Mouse (Mus musculus) liver, embryonic 12.5 days (tissue): ENCODE results near the gene Ell. TPM values are rescaled to one million over a fixed set of nuclear protein-coding genes. Genes with fewer than 3 reads are reported as not detected.

Source experiments
- ATAC-seq: fragments of 200-750 bp; cut with Nextera tagmentation; 2 replicates; pipeline ENCODE4 v1.8.0; 2017; ENCODE audit warnings: moderate number of reproducible peaks, mild to moderate bottlenecking, moderate library complexity
- H3K27ac ChIP-seq: fragments of 300-500 bp; sonication (generic); 2 replicates; pipeline ENCODE4 v1.5.1; 2016; ENCODE audit warnings: mild to moderate bottlenecking
- H3K27me3 ChIP-seq: fragments of 300-500 bp; sonication (generic); replicated peaks from 2 replicates; pipeline ENCODE4 v1.6.1; 2016; ENCODE audit warnings: mild to moderate bottlenecking, moderate library complexity
- H3K36me3 ChIP-seq: fragments of 300-500 bp; sonication (generic); 2 replicates; pipeline ENCODE4 v1.6.1; 2016; ENCODE audit warnings: mild to moderate bottlenecking, moderate library complexity
- H3K4me1 ChIP-seq: fragments of 300-500 bp; sonication (generic); 2 replicates; pipeline ENCODE4 v1.6.1; 2016
- H3K4me2 ChIP-seq: fragments of 300-500 bp; sonication (generic); 2 replicates; pipeline ENCODE4 v1.6.1; 2016; ENCODE audit warnings: mild to moderate bottlenecking, moderate library complexity
- H3K4me3 ChIP-seq: fragments of 300-500 bp; sonication (generic); 2 replicates; pipeline ENCODE4 v1.5.1; 2016; ENCODE audit warnings: mild to moderate bottlenecking, moderate library complexity
- H3K9ac ChIP-seq: fragments of 300-500 bp; sonication (generic); 2 replicates; pipeline ENCODE4 v1.6.1; 2016; ENCODE audit warnings: mild to moderate bottlenecking, moderate library complexity
- H3K9me3 ChIP-seq: fragments of 300-500 bp; sonication (generic); replicated peaks from 2 replicates; pipeline ENCODE4 v1.6.1; 2016; ENCODE audit warnings: mild to moderate bottlenecking, moderate library complexity
- WGBS: fragments of 180-500 bp; shearing (Covaris S2); methylation state at CpG from one replicate; pipeline ENCODE4 v1.1.7; 2016; ENCODE audit not compliant: insufficient replicate concordance; 5-methylcytosine and 5-hydroxymethylcytosine counted together
- polyA plus RNA-seq: library from polyadenylated mRNA; unstranded; fragments of >200 nt; fragmentation: Nextera tagmentation; extraction: Ambion mirVana; gene quantifications from 2 replicates; pipeline ENCODE4 v1.2.1, GENCODE M21; 2016

Gene Ell
- polyA plus RNA-seq, 1 experiment from 2014 or later: 13.1 TPM

- H3K4me2 ChIP-seq: peak overlapping the region; percentile 75
- H3K9ac ChIP-seq: peak overlapping the region; percentile 58
- WGBS: 4% methylated on average over 39 of the region's 39 CpGs
Observed at GRCm38 (mm10) chr8:70500386-70501301, 38.6 kb upstream of the Ell start.

GRCm38 (mm10) chr8:70501820-70502529 lies 37.3 kb upstream of the Ell start:
- Histone ChIP-seq H3K36me3 (peaks cover 17% of the 10 kb centered on the region), H3K27ac (peak overlapping the region; percentile 62; the same call in 1 of the 2 replicates), H3K9ac (peak overlapping the region; percentile 39), H3K4me1 (peaks cover 81% of the 10 kb centered on the region), H3K27me3 (peaks cover 68% of the 10 kb centered on the region), H3K4me3 (peak overlapping the region; percentile 28), H3K4me2 (peak overlapping the region; percentile 75), H3K9me3 (no peaks in the 10 kb centered on the region)
- WGBS: 14% methylated on average over 23 of the region's 23 CpGs
- no peak for ATAC-seq

More at GRCm38 (mm10) chr8:70500386-70501301, 38.6 kb upstream of the Ell start:
- peak; percentile 86 for ATAC-seq
- Histone ChIP-seq H3K27ac (peak overlapping the region; percentile 85), H3K9me3 (no peaks in the 10 kb centered on the region), H3K27me3 (peaks cover 81% of the 10 kb centered on the region), H3K4me1 (peaks cover 70% of the 10 kb centered on the region), H3K36me3 (peaks cover 14% of the 10 kb centered on the region), H3K4me3 (peak overlapping the region; percentile 46)

DNA sequence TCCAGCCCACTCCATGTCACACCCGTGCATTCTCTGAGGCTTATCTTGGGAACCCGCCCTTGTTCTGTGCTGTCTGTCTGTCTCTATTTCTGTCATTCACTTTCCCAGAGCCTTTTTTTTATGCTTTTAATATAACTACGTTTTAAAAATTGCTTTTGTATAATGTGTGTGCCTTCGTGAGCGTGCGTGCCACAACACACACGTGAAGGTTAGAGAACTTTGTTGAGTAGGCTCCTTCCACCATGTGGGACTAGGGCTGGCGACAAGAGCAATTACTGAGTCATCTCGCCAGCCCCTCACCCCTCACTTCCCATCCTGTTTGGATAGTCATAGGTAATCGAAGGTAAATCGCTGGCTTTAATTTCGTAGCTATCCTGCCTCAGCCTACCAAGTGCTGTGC lies 36.7 kb upstream of the Ell start:
- 32% methylated on average over 12 of the region's 12 CpGs for WGBS
- peaks cover 87% of the 10 kb centered on the region for H3K4me1 ChIP-seq
- no peak for ATAC-seq
- peaks cover 62% of the 10 kb centered on the region for H3K27me3 ChIP-seq
- H3K36me3 ChIP-seq: peaks cover 22% of the 10 kb centered on the region
- H3K9ac ChIP-seq: peak overlapping the region; percentile 39
- H3K27ac ChIP-seq: peak overlapping the region; percentile 62; the same call in 1 of the 2 replicates
- H3K9me3 ChIP-seq: no peaks in the 10 kb centered on the region
- peak overlapping the region; percentile 28 for H3K4me3 ChIP-seq
- peak overlapping the region; percentile 75 for H3K4me2 ChIP-seq

- ATAC-seq: no peak
- Histone ChIP-seq H3K4me2 (peak overlapping the region; percentile 75), H3K27me3 (peaks cover 56% of the 10 kb centered on the region), H3K4me1 (peaks cover 92% of the 10 kb centered on the region), H3K4me3 (peak overlapping the region; percentile 28), H3K9me3 (no peaks in the 10 kb centered on the region), H3K27ac (no peak overlapping the region), H3K9ac (no peak overlapping the region; the same call in 1 of the 2 replicates), H3K36me3 (peaks cover 29% of the 10 kb centered on the region)
- WGBS: 17% methylated on average over 46 of the region's 46 CpGs
Observed at GRCm38 (mm10) chr8:70503062-70503750, 36.1 kb upstream of the Ell start.

- H3K4me3 ChIP-seq: no peak overlapping the region
- no peak overlapping the region for H3K4me2 ChIP-seq
- no peak for ATAC-seq
- 87% methylated on average over 16 of the region's 16 CpGs for WGBS
- H3K9ac ChIP-seq: no peak overlapping the region
- H3K9me3 ChIP-seq: no peaks in the 10 kb centered on the region
- H3K36me3 ChIP-seq: peaks cover 40% of the 10 kb centered on the region
- H3K27me3 ChIP-seq: peaks cover 45% of the 10 kb centered on the region
- peaks cover 94% of the 10 kb centered on the region for H3K4me1 ChIP-seq
- H3K27ac ChIP-seq: no peak overlapping the region
Observed at GRCm38 (mm10) chr8:70504291-70504716, 35.0 kb upstream of the Ell start.

DNA sequence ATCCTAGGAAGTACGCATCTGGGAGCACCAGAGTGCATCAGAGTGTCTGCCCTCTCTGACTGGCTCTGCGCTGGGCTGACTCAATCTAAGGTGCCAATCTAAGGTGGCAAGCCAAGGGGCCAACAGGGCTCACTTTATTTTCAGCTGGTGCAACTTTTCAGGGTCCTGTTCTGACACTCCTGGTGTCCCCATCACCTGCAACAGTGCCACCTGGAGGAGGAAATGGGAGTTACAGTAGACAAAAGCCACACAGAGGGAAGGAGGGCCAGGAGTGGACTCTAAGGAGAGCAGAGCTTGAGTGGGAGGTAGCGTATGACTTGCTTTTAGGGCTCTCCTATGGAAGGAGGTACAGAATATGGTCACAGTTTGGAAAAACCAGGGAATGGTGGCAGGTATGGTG lies 34.4 kb upstream of the Ell start:
- 0 out of 2 replicates have a peak overlapping the region, but pooled peaks have one; percentile 84 for H3K4me2 ChIP-seq

GRCm38 (mm10) chr8:70505698-70506327 lies 33.4 kb upstream of the Ell start:
- WGBS: 38% methylated on average over 32 of the region's 32 CpGs
- Histone ChIP-seq H3K9ac (peak overlapping the region; percentile 79), H3K4me3 (peak overlapping the region; percentile 70), H3K36me3 (peaks cover 40% of the 10 kb centered on the region), H3K4me2 (peak overlapping the region; percentile 84), H3K4me1 (peaks cover 82% of the 10 kb centered on the region), H3K9me3 (no peaks in the 10 kb centered on the region), H3K27ac (peak overlapping the region; percentile 90), H3K27me3 (peaks cover 31% of the 10 kb centered on the region)
- ATAC-seq: peak; percentile 44

More for the DNA sequence above, 34.4 kb upstream of the Ell start:
- H3K36me3 ChIP-seq: peaks cover 40% of the 10 kb centered on the region
- H3K9me3 ChIP-seq: no peaks in the 10 kb centered on the region
- H3K9ac ChIP-seq: no peak overlapping the region
- peaks cover 92% of the 10 kb centered on the region for H3K4me1 ChIP-seq
- no peak overlapping the region for H3K27ac ChIP-seq
- WGBS: 71% methylated on average over 3 of the region's 3 CpGs
- H3K27me3 ChIP-seq: peaks cover 39% of the 10 kb centered on the region
- no peak overlapping the region for H3K4me3 ChIP-seq
- ATAC-seq: no peak

- H3K9me3 ChIP-seq: no peaks in the 10 kb centered on the region
- peaks cover 40% of the 10 kb centered on the region for H3K36me3 ChIP-seq
- H3K27me3 ChIP-seq: peaks cover 30% of the 10 kb centered on the region
- peak within 1 kb of the TSS; percentile 90 for H3K27ac ChIP-seq
- H3K9ac ChIP-seq: peak within 1 kb of the TSS; percentile 79
- 1% methylated on average over 40 of the region's 40 CpGs for WGBS
- peak within 1 kb of the TSS; percentile 84 for H3K4me2 ChIP-seq
- H3K4me3 ChIP-seq: peak within 1 kb of the TSS; percentile 70
- H3K4me1 ChIP-seq: peaks cover 79% of the 10 kb centered on the region
- peak; percentile 84 for ATAC-seq
Observed at GRCm38 (mm10) chr8:70506328-70507026, 32.8 kb upstream of the Ell start, which contains the start of gene Rex1bd. TSS of gene Rex1bd (minus strand) at chr8:70506752.

DNA sequence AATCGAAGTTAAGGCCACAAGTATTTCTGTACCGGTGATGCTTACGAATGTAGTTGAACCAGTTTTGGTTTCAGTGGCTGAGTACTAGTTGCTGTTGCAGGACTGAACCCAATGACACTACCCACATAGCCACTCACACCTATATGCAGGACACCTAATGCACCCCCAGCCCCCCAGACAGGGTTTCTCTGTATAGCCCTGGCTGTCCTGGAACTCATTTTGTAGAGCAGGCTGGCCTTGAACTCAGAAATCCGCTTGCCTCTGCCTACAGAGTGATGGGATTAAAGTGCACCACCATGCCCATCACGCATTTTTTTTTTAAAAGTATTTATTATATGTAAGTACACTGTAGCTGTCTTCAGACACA lies 32.2 kb upstream of the Ell start:
- Histone ChIP-seq H3K4me2 (peak overlapping the region; percentile 84), H3K36me3 (peaks cover 40% of the 10 kb centered on the region), H3K4me1 (peaks cover 79% of the 10 kb centered on the region), H3K9me3 (no peaks in the 10 kb centered on the region), H3K27me3 (peaks cover 24% of the 10 kb centered on the region), H3K27ac (peak overlapping the region; percentile 90), H3K9ac (peak overlapping the region; percentile 79), H3K4me3 (peak overlapping the region; percentile 70)
- ATAC-seq: no peak
- WGBS: 43% methylated on average over 5 of the region's 5 CpGs

GRCm38 (mm10) chr8:70509281-70509952 lies 29.8 kb upstream of the Ell start:
- H3K4me1 ChIP-seq: peaks cover 70% of the 10 kb centered on the region
- WGBS: 2% methylated on average over 25 of the region's 25 CpGs
- ATAC-seq: no peak
- peak overlapping the region; percentile 99 for H3K4me3 ChIP-seq
- H3K27me3 ChIP-seq: 0 out of 2 replicates have a peak, but pooled peaks cover 2% of the 10 kb centered on the region
- peak overlapping the region; percentile 98 for H3K27ac ChIP-seq
- H3K36me3 ChIP-seq: peaks cover 54% of the 10 kb centered on the region
- peak overlapping the region; percentile 99 for H3K9ac ChIP-seq
- no peaks in the 10 kb centered on the region for H3K9me3 ChIP-seq
- H3K4me2 ChIP-seq: peak overlapping the region; percentile 84
